7 mouse cellular contexts compared by ENCODE assay signal in the genomic region with DNA sequence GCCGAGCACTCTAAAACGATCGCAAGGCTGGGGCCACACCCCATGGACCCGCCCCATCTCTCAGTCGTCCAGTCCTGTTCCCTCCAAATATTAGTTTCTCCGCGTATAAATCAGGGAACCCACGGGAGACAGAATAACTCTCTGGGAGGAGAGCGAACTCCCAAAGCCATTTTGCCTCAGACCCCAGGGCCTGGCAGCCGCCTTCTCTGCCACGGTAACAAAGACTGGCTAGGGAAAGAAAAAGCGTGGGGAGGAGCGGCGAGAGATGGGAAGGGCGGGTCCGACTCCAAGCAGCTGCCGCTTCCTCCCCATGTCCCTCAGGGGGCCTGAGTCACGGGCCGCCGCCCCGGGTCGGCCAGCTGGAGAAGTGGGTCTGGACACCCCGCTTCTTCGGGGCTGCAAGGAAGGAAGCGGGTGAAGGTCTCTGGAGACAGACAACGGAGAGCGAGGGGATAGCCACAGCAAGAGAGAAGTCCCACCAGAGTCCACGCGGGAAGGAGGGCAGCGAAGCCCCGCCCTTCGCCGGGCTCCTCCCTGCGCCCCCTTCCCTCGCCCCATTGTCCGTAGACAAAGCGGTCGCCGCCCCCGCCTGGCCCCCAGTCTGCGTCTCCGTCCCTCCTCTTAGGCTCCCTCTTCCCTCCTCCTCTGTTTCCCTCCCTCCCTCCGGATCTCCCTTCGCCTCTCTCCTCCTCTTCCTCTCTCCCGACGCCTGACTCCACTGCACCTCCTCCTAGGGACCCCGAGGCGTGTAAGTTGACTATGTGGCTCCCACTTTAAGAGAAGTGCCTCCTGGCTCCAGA. TPM values are rescaled to one million over a fixed set of nuclear protein-coding genes. Genes with fewer than 3 reads are reported as not detected.
A peak's percentile ranks its signal among the peaks of the same experiment; 100 is the strongest.
DNase-seq lines count a peak whose midpoint lies in the region; ATAC-seq and TF ChIP-seq lines count a peak whose summit lies in the region.

A gene (plus strand): TSS at position 113 of the 800 bp plus-strand sequence.

- TF ChIP-seq CTCF in ES-Bruce4 (IDR thresholded peaks at IDR 0.05; ENCODE audit: low read depth, low read length): no peak

- H3K27me3 ChIP-seq in ES-Bruce4 (ENCODE audit: control insufficient read depth, insufficient read depth, low read length, poor library complexity, severe bottlenecking): no peaks in the 10 kb centered on the region
- H3K27me3 ChIP-seq in forebrain, embryonic 11.5 days (ENCODE audit: control insufficient read depth, insufficient read depth, low read length): no peaks in the 10 kb centered on the region
- H3K27me3 ChIP-seq in limb, embryonic 11.5 days (ENCODE audit: control insufficient read depth, insufficient read depth, low read length): no peaks in the 10 kb centered on the region
- H3K27me3 ChIP-seq in midbrain, embryonic 13.5 days: no peaks in the 10 kb centered on the region
- H3K27me3 ChIP-seq in stomach, embryonic 14.5 days (ENCODE audit: control insufficient read depth, insufficient read depth, low read length): no peaks in the 10 kb centered on the region

- peak within 1 kb of the TSS; percentile 91 for H3K4me3 ChIP-seq in ES-Bruce4 (ENCODE audit: low read depth, low read length)
- H3K4me3 ChIP-seq in forebrain, embryonic 11.5 days (ENCODE audit: low read depth, low read length): peak within 1 kb of the TSS; percentile 67
- peak within 1 kb of the TSS; percentile 60 for H3K4me3 ChIP-seq in limb, embryonic 11.5 days (ENCODE audit: low read depth, low read length)
- H3K4me3 ChIP-seq in midbrain, embryonic 13.5 days (replicated peaks): peak within 1 kb of the TSS; percentile 84
- H3K4me3 ChIP-seq in stomach, embryonic 14.5 days (ENCODE audit: low read depth, low read length): peak within 1 kb of the TSS; percentile 63

- WGBS in forebrain, embryonic 11.5 days: under 1% methylated on average over 42 of the region's 48 CpGs
- under 1% methylated on average over 40 of the region's 48 CpGs for WGBS in limb, embryonic 11.5 days
- WGBS in midbrain, embryonic 13.5 days: under 1% methylated on average over 46 of the region's 48 CpGs
- under 1% methylated on average over 40 of the region's 48 CpGs for WGBS in stomach, embryonic 14.5 days

- TF ChIP-seq EP300 in ES-Bruce4 (IDR thresholded peaks at IDR 0.05; ENCODE audit: insufficient read depth, low read depth, low read length): peak; percentile 31; the same call in 1 of the 2 replicates

- intact Hi-C loops in heart, postnatal 25 days (cut with DNase I): no loop called here

- no peaks in the 10 kb centered on the region for H3K9me3 ChIP-seq in ES-Bruce4 (replicated peaks; ENCODE audit: control insufficient read depth, insufficient read depth, low read length, poor library complexity, severe bottlenecking)
- no peaks in the 10 kb centered on the region for H3K9me3 ChIP-seq in forebrain, embryonic 11.5 days (ENCODE audit: control insufficient read depth, low read length)
- H3K9me3 ChIP-seq in limb, embryonic 11.5 days (ENCODE audit: control insufficient read depth, low read length): no peaks in the 10 kb centered on the region
- no peaks in the 10 kb centered on the region for H3K9me3 ChIP-seq in midbrain, embryonic 13.5 days
- no peaks in the 10 kb centered on the region for H3K9me3 ChIP-seq in stomach, embryonic 14.5 days (ENCODE audit: control insufficient read depth, low read depth, low read length)

- H3K27ac ChIP-seq in ES-Bruce4 (ENCODE audit: insufficient read depth, low read length): peak within 1 kb of the TSS; percentile 60
- peak within 1 kb of the TSS; percentile 90 for H3K27ac ChIP-seq in forebrain, embryonic 11.5 days (ENCODE audit: low read depth, low read length)
- H3K27ac ChIP-seq in limb, embryonic 11.5 days (replicated peaks; ENCODE audit: low read depth, low read length): peak within 1 kb of the TSS; percentile 90
- H3K27ac ChIP-seq in midbrain, embryonic 13.5 days: peak within 1 kb of the TSS; percentile 99
- H3K27ac ChIP-seq in stomach, embryonic 14.5 days (ENCODE audit: low read length): peak within 1 kb of the TSS; percentile 96

- peak; percentile 70 for ATAC-seq in forebrain, embryonic 11.5 days (replicated peaks; ENCODE audit: low FRiP score)
- peak; percentile 51 for ATAC-seq in limb, embryonic 11.5 days (ENCODE audit: insufficient number of reproducible peaks, low FRiP score, low TSS enrichment, low read depth)
- ATAC-seq in midbrain, embryonic 13.5 days: peak; percentile 67
- peak; percentile 64 for ATAC-seq in stomach, embryonic 14.5 days (ENCODE audit: insufficient number of reproducible peaks, insufficient read depth, low FRiP score, low read depth)

- no peaks in the 10 kb centered on the region for H3K36me3 ChIP-seq in ES-Bruce4 (ENCODE audit: control insufficient read depth, insufficient read depth, low read length, poor library complexity, severe bottlenecking)
- no peaks in the 10 kb centered on the region; the same call in 1 of the 2 replicates for H3K36me3 ChIP-seq in forebrain, embryonic 11.5 days (ENCODE audit: control insufficient read depth, insufficient read depth, low read length)
- H3K36me3 ChIP-seq in limb, embryonic 11.5 days (ENCODE audit: control insufficient read depth, insufficient read depth, low read length): peaks cover 3% of the 10 kb centered on the region; the same call in 1 of the 2 replicates
- H3K36me3 ChIP-seq in midbrain, embryonic 13.5 days: peaks cover 4% of the 10 kb centered on the region; the same call in 1 of the 2 replicates
- no peaks in the 10 kb centered on the region for H3K36me3 ChIP-seq in stomach, embryonic 14.5 days (ENCODE audit: control insufficient read depth, insufficient read depth, low read length)

- H3K4me1 ChIP-seq in ES-Bruce4 (ENCODE audit: control insufficient read depth, insufficient read depth, low read length): peaks cover 5% of the 10 kb centered on the region
- peaks cover 30% of the 10 kb centered on the region for H3K4me1 ChIP-seq in forebrain, embryonic 11.5 days (replicated peaks; ENCODE audit: control insufficient read depth, insufficient read depth, low read length)
- peaks cover 38% of the 10 kb centered on the region for H3K4me1 ChIP-seq in limb, embryonic 11.5 days (ENCODE audit: control insufficient read depth, insufficient read depth, low read length)
- H3K4me1 ChIP-seq in midbrain, embryonic 13.5 days (replicated peaks): peaks cover 60% of the 10 kb centered on the region
- H3K4me1 ChIP-seq in stomach, embryonic 14.5 days (ENCODE audit: control insufficient read depth, insufficient read depth, low read length): peaks cover 38% of the 10 kb centered on the region; the same call in 1 of the 2 replicates

- DNase-seq in adrenal gland, adult 18-20 months (ENCODE audit: low spot score in 2 of 2): peak; percentile 65 to 70
- DNase-seq in forebrain, embryonic 11.5 days (ENCODE audit: low spot score): peak; percentile 93
- DNase-seq in heart, postnatal 25 days (ENCODE audit: low spot score): peak; percentile 82
- peak; percentile 87 for DNase-seq in limb, embryonic 11.5 days (ENCODE audit: low spot score)

- peak within 1 kb of the TSS; percentile 82 for H3K9ac ChIP-seq in ES-Bruce4 (ENCODE audit: low read depth, poor library complexity, severe bottlenecking)
- peak within 1 kb of the TSS; percentile 93 for H3K9ac ChIP-seq in forebrain, embryonic 11.5 days (ENCODE audit: low read length)
- peak within 1 kb of the TSS; percentile 87 for H3K9ac ChIP-seq in limb, embryonic 11.5 days (ENCODE audit: low read length)
- H3K9ac ChIP-seq in midbrain, embryonic 13.5 days (replicated peaks): peak within 1 kb of the TSS; percentile 97
- peak within 1 kb of the TSS; percentile 74 for H3K9ac ChIP-seq in stomach, embryonic 14.5 days (replicated peaks; ENCODE audit: low read depth, low read length)

- TF ChIP-seq POLR2A in ES-Bruce4 (IDR thresholded peaks at IDR 0.05; ENCODE audit: insufficient read depth, low read length): no peak

- H3K4me2 ChIP-seq in forebrain, embryonic 11.5 days (ENCODE audit: low read depth, low read length, severe bottlenecking): peak within 1 kb of the TSS; percentile 95
- peak within 1 kb of the TSS; percentile 88 for H3K4me2 ChIP-seq in limb, embryonic 11.5 days (ENCODE audit: low read depth, severe bottlenecking)
- H3K4me2 ChIP-seq in midbrain, embryonic 13.5 days (replicated peaks): peak within 1 kb of the TSS; percentile 92
- peak within 1 kb of the TSS; percentile 92 for H3K4me2 ChIP-seq in stomach, embryonic 14.5 days (replicated peaks; ENCODE audit: low read depth, low read length)

RNA-seq across cellular contexts. Expression of the gene that starts here (rescaled TPM):
- polyA plus RNA-seq in ES-Bruce4 (2011; ENCODE audit: insufficient read depth, insufficient read length, low read depth, missing spikeins): 18.6 and 20.1 TPM in 2 replicates
- total RNA-seq in adrenal gland, adult 18-20 months (2021): 10 to 100 TPM; 35.3 to 41.0 TPM
- polyA plus RNA-seq in forebrain, embryonic 11.5 days (2014; fragmentation: Nextera tagmentation; extraction: Ambion mirVana): 25.1 and 28.1 TPM in 2 replicates
- total RNA-seq in heart, postnatal 25 days (2021): 10 to 100 TPM; 11.9 to 16.6 TPM
- 22.9 and 25.6 TPM in 2 replicates for polyA plus RNA-seq in limb, embryonic 11.5 days (2014; fragmentation: Nextera tagmentation; extraction: Ambion mirVana)
- 23.8 and 27.4 TPM in 2 replicates for polyA plus RNA-seq in midbrain, embryonic 13.5 days (2015; fragmentation: Nextera tagmentation; extraction: Ambion mirVana)
- 18.8 and 20.1 TPM in 2 replicates for polyA plus RNA-seq in stomach, embryonic 14.5 days (2014; fragmentation: Nextera tagmentation; extraction: Ambion mirVana)

Comparison
In these comparisons a context has a peak if more than half of its experiments do, and no peak if none do; other contexts are left out.
1. Peak in every context shown above with its lines: DNase-seq, ATAC-seq, H3K4me3 ChIP-seq and H3K27ac ChIP-seq.